Mouse (Mus musculus) megakaryocyte, adult 5-6 weeks (primary cell): ENCODE measurements around the gene N4bp3. TPM values are rescaled to one million over a fixed set of nuclear protein-coding genes. Genes with fewer than 3 reads are reported as not detected.
"Not testable (repeated sequence)": the region's sequence is repeated elsewhere in the genome, so short reads cannot be mapped to it uniquely, and the experiment has no call there.

ENCODE experiments used
- ATAC-seq: 2 replicates; pipeline ENCODE4 v1.8.0; 2016; ENCODE audit warnings: mild to moderate bottlenecking, inconsistent platforms; ENCODE audit not compliant: poor library complexity, severe bottlenecking
- total RNA-seq, 2 experiments: library from RNA; stranded (forward) in 1 of 2; stranded (reverse) in 1 of 2; fragments of 153-499, 151-499 nt in 1 of 2; fragments of 221-1000, 200-1000 nt in 1 of 2; gene quantifications; 2 replicates each; pipeline versions ENCODE4 v1.2.3 to v1.2.4; 2015 to 2017

Gene N4bp3
- total RNA-seq, 2 experiments from 2014 or later = 0.80 to 2.9 TPM

DNA sequence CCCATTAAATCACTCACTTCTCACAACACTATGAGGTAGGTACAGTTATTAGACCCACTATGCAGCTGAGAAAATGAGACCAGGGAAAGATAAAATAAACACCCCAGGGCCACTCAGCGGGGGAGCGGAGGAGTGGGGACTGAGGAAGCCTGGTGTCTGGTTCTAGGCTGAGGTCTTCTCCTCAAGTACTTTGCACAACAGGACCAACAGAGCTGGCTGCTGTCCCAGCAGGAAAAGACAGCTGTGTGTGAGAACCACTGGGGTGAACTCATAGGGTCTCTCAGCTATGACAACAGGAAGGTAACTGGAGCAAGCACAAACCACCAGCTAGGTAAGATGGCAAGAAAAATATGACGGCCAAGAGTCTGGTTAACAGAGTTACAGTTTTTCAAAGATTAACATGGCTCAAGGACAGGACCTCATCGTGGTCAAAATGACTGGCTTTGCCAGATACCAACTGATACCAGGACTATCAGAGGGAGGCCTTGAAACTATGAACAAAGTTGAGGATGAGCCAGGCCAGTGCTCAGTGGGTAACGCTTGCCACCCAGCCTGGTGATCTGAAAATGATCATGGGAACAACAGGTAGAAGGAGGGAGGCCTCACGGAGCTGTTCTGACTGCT, 18.4 kb downstream of the N4bp3 start:
- no peak for ATAC-seq

DNA sequence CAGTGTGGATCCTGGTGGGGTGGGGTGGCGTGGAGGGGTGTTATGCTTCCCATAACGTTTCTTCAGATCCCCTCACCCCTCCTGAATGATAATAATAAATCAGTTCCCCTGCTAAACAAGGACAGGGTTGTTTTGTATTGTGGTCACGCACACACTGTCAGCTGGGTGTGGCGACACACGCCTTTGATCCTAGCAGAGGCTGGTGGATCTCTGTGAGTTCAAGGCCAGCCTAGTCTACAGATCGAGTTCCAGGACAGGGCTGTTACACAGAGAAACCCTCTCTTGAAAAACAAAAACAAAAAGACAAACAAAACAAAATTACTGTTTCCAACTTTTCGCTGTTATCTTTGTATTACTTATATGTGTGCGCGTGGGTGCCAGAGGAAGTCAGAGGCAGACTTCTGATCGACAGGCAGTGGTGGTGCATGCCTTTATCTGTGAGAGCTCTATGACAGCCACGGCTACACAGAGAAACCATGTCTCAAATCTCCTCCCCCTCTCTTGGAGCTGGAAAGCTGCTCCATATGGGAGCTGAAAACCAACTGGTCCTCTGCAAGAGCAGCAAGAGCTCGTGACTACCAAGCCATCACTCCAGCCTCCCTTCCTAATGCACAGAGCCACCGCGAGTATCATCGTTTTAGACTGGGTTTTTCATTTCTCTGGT, 20.9 kb downstream of the N4bp3 start:
- ATAC-seq = no peak

DNA sequence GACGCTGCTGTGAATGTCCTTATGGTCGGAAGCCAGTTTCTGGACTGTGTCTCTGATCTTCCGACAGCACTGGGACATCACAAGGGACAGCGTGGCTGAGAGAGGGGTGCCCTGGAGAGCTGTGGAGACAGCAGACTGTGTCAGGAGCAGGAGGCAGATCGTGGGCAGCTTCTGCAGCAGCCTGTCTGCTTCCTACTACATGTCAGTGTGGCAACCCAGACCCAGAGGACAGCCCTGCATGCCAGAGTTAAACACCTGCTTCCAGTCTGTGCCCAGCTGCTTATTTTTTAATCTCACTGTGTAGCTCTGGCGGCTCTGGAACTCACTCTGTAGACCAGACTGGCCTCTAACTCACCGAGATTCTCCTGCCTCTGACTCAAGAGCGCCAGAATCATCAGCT, 22.7 kb downstream of the N4bp3 start:
- no peak for ATAC-seq

DNA sequence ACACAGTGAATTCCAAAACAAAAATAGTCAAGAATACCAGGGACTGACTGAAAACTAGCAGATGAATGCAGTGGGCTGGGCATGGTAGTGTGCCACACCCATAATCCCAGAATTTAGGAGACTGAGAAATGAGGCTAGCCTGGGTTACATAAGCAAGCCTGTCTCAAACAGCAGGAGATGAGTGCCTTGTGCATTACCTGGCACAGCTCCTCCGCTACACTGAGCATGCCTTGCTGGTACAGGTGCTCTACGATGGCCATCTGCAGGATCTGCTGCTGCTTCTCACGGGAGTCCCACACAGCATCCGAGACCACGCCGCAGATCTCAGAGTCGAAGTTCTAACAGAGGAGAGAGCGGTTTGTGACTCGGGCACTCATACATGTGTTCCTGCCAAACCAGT, 23.2 kb downstream of the N4bp3 start:
- ATAC-seq = no peak

DNA sequence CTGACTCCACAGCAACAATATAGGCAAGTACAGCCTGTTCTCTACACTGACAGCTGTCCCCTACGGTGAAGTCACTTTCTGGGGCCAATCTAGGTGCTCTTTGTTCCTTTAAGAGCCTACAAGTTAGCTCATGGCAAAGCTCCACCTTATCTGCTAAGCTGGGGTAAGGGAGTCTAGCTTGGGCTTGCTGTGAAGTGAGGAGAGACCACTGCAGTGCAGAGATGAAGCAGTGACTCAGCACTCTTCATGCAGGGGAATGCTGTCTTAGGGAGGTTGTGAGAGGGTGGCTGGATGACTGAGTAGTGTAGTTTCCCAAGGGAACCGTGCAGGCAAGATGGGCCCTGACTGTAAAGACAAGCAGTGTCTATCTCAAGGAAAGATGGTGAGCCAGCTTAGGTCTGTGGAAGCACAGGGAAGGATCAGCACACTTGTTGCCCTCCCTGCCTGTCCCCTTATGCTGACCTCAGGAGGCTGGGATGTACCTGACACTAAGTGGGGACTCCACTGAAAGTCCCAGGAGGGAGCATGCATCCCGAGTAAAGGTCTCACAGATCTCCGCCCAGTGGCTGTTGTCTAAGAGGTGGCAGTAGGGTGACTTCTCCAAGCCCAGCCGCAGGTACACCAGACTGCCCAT, 25.3 kb downstream of the N4bp3 start:
- no peak for ATAC-seq

DNA sequence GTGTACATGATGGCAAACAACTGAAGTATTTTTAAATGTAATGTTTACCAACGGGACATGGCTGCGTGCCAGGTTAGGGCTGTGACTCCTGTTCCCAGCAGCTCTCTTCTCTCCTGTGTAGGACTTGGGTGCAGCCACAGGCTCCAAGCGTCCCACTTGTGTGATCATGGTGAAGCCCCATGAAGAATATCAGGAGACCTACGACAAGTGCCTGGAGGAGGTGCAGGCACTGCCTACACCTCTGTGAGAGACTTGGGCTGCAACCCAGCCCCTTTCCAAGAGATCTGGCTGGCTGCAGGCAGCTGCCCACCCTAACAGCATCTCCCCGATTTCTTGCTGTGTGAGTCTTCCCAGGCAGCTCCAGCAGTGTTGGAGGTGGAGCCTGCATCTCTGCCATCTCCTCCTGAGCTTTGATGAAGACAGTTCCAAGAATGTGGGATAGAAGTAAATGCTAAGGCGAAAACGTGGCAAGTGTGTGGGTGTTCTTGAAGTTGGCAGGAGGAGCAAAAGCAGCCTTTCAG, 27.6 kb downstream of the N4bp3 start:
- no peak for ATAC-seq

DNA sequence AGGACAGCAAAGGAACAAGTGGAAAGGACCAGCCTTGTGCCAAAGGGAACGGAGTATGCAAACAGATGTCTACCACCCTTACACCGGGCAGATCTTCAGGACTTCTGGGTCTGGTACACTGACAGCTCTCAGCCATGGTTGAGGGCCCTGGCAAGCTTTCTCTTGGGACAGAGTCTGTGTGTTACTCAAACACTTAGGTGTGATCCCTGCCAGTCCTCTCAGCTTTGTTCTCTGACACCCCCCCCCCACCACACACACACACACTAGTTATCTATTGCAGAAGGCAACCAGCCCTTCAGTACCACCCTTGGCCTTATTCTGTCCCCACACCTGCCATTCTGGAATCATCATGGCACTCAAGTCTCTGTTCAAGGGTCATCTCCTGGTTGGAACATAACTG, 28.9 kb downstream of the N4bp3 start:
- ATAC-seq = no peak

DNA sequence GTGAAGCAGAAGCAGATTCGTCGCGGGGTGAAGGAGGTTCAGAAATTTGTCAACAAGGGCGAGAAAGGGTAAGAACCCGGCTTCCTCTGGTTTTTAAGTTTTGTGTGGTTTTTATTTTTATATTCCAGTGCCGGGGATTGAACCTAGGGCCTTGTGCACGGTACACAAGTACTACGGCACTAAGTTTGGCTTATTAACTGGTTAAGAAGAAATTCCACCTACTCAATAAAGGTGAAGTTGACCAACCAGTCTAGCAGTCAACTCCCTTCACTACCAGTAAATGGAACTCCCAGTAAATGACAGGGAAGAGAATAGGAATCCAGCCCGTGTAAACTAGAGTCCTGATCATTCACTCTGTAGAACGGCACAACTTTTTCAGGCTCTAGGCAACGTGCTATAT, 30.6 kb downstream of the N4bp3 start:
- no peak for ATAC-seq

DNA sequence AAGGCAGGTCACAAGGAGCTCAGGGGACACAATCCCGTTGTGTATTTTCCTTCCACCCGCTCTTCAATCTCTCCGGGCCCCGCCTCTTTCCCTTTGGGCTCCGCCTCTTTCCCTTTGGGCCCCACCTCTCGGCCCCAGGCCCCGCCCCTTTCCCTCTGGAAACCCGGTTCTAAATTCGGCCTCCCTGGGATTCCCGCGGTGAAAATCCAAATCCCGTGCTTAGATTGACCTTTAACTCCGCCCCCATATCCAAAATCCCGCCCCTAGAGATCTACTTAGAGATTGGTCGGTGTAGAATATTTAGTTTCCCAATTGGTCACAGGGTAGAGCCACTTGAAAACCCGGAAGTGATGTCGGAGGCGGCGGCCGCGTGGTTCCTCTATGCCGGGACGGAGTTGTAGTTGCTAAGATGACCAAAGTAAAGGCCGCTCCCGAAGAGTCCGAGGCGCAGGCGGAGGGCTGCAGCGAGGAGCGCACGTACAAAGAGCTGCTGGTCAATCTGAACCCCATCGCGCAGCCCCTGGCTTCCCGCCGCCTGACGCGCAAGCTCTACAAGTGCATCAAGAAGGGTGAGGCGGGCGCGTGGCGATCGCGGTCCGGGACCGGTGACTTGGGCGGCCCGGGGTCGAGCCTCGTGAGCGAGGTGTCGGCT, 31.1 kb downstream of the N4bp3 start, which contains the start of gene Nhp2:
Gene Nhp2 (plus strand): TSS at position 327 of the 652 bp plus-strand sequence.
- peak; percentile 76 for ATAC-seq

DNA sequence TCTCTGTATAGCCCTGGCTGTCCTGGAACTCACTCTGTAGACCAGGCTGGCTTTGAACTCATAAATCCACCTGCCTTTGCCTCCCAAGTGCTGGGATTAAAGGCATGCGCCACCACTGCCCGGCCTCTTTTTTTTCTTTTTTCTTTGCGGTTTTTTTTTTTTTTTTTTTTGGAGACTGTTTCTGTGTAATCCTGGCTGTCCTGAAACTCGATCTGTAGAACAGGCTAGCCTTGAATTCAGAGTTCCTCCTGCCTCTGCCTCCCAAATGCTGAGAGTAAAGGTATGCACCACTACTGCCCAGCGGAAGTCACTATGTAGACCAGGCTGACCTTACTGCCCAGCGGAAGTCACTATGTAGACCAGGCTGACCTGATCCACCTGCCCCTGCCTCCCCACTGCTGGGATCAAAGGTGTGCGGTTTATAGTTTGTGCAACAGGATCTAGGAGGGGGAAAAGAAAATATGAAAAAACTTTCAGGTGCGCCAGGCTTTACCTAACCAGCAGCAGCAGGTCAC, 31.7 kb downstream of the N4bp3 start:
- ATAC-seq = no peak

DNA sequence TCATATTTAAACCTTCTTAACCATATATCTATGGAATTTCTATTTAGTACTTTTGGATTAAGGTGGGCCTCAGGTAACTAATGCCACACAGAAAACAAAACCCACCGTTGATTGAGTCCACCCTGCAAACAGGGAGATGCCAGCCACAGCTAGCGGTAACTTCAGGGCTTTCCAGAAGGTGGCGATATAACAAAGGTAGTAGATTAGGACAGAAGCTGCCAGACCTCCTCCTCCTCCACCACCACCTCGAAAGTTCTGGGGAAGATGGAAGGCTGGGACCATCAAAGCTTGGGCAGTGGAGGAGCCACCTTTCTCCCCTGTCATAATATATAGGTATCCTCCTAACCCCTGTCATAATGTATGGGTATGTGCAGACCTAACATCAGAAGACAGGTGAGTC, 32.9 kb downstream of the N4bp3 start:
- peak; percentile 55 for ATAC-seq

DNA sequence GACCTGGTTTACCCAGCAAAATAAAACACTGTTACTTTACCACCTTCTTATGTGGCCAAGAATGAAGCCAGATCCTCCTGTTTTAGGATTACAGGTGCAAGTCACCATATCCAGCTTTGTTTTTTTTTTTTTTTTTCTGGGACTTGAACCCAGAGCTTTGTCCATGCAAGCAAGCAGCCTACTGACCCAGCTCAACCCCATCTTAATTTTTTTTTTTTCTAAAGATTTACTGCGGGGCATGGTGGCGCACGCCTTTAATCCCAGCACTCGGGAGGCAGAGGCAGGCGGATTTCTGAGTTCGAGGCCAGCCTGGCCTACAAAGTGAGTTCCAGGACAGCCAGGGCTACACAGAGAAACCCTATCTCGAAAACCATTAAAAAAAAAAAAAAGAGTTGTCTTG, 34.5 kb downstream of the N4bp3 start:
- ATAC-seq = not testable (repeated sequence)

DNA sequence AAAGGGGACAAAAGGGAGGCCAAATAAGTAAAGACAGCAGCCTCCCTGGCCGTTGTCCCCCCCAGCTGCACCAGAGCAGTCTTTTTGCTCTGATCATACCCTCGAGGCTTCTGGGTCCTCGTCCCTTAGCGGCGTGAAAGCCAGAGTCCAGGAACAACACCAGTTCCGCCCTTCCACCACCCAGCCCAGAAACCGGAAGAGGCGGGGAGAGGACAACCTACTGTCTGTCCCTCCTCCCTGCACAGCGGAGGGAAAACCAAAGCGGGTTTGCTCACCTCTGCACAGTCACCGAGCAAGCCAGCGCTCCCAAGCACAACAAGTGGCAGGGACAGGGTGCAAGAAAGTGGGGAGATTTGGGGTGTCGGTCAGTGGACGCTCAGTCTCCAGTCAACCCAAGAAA, 35.0 kb downstream of the N4bp3 start:
- ATAC-seq = peak; percentile 80

DNA sequence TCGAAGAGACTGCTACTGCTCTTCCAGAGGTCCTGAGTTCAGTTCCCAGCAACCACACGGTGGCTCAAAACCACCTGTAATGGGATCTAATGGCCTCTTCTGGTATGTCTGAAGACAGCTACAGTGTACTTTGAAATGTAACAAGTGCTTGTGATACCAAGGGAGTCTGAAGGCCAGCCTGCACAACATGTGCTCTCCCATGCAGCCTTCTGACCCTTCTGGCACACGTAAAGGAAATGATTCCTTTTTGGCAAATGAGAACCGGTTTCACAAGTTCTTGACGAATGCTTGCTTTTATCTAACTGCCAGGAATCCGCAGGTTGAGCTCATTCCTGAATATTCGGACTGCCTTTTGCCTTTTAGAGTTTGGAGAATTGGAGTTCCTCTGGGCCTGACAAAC, 35.5 kb downstream of the N4bp3 start:
- no peak for ATAC-seq

DNA sequence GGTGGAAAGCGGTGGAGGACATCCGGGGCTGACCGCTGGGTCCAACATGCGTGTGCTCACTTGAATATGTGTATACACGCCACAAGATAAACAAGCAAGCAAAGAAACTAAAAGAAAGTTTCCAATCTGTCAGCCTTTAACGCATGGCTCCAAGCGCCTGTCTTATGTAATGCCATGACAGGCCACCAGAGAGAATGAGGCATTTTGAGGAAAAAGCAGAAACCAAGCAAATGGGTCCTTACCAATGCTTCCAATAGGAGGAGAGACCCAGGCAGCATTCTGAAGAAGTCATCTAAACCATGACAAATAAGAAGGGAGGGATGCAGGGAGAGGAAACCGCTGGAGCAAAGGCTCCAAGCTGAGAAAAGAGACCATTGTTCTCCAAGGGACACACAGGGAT, 36.4 kb downstream of the N4bp3 start:
- no peak for ATAC-seq

DNA sequence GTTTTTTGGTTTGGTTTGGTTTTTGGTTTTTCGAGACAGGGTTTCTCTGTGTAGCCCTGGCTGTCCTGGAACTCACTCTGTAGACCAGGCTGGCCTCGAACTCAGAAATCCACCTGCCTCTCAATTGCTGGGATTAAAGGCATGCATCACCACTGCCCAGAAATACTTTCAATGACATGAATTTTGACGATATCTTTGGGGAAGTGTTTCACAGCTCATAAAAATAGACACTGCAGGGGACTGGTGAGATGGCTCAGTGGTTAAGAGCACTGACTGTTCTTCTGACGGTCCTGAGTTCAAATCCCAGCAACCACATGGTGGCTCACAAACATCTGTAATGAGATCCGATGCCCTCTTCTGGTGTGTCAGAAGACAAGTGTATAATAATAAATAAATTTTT, 40.7 kb downstream of the N4bp3 start:
- not testable (repeated sequence) for ATAC-seq

DNA sequence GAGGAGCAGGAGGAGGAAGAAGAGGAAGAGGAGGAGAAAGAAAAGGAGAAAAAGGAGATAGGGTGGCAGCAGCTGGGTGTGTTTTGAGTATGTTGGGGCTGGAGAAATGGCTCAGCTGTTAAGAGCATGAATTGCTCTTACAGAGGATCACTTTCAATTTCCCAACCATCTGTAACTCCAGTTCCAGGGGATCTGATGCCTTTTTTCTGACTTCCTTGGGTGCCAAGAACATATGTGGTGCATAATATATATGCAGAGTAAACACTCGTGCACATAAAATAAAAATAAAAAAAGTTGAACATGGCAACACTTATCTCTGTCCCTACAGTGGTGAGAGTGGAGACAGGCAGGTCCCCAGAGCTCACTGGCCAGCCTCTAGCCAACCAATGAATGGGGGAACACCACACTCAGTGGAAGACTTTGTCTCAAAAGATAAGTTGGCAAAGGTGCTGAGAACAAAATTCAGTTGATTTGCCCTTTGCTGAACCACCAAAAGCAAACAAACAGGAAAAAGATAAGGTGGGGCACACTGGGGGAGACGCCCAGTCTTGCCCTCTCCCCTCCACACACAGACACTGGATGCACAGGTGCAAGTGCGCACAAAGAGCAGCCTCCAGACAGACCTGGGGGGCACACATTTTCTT, 41.3 kb downstream of the N4bp3 start:
- no peak for ATAC-seq

DNA sequence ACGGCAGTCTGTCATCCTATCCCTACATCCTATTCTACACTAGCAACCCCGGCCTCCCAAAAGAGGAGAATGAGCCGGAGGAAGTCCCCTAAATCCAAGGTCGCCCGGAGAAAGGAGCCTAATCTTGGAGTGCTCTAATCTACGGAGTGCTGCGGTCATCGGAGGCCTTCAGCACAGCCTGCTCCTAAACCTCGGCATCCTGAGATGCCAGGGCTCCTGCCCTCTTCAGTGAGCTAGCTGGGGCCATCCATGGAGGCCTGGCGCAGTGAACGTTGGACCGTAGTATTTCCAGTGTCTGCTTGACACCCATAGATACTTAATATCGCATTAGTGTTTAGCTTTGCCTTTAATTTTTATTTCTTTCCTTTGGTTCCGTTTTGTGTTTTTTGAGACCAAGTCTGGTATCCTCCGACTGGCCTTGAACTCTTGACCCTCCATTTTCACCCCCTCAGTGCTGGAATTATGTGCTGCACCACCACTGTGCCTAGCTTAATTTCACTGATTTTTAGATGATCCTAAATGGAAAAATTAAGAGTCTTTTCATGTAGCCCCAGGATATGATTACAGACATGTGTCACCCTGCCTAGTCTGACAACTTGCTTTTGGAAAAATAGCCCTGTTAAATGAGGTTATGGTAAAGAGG, 43.4 kb downstream of the N4bp3 start:
- peak; percentile 26 for ATAC-seq

DNA sequence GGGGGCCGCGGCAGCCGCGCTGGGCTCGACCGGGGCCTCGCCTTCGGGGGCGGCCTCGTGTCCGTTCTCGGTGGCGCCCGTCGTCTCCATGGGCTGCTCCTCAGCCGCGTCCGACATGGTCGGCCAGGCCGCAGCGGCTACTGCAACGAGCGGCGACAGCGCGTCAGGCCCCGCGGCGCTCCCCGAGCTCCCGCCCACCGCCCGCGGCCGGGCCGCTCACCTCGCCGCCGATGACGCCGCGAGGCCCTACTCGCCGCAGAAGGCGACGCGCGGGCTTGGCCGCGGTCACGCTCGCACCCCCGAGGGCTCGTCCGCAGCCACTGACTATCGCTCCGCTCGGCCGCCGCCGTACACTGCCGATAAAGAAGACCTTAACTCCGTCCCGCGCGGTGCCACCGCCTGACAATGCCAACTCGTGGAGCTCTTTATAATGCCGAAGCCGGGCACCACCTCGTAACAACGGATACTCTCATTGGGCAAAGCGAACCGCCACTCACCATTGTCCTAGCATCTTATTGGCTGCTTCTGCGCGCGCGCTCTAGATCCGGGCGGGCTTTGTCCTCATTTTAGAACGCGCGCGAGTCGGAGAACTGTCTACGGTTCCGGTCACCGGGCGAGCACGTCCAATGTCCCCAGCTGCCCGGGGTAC, 44.1 kb downstream of the N4bp3 start, which contains the start of gene Hnrnpab:
Gene Hnrnpab (minus strand): TSS at position 401 of the 649 bp plus-strand sequence.
- ATAC-seq = peak; percentile 91
